Mouse (Mus musculus): ENCODE results near the gene Eng.

DNA sequence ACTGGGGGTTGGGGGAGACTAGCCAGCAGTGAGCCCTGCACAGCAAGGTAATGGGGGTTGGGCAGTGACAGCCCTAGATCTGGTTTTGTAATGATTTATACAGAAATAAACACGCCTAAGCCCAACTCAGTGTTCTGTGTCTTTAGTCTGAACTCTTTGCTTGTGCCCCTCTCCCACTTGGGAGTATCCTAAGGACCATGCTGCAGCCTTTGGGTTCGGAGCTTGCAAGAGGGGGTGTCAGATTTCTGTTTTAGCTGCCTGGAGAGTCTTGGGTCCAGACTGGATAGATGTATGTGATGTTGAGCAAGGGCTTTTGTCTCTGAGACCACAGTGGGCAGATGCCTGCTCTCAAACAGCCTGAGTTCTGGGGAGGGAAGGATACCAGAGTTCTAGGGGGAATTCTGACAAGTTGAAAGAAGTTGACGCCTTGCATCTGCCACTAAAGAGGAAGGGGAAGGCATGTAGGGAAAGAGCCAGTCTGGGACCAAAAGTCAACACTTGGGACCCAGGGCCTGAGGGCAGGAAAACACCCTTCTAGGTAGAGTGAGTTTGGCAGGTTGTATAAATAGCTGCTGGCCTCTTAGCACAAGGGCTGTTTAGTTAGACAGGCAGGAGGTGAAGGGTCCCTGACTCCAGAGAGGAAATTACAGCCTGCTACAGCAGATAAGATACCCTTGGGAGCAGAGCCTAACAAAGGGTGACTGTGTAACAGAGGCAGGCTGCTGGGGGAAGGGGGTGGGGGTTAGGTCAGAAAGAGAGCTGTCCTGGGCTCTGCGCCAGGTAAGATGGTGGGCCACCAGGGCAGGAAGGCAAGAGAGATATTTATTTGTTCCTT, 25.5 kb upstream of the Eng start:
- TF ChIP-seq CTCF (IDR thresholded peaks at IDR 0.05; ENCODE audit: control insufficient read depth, insufficient read depth, insufficient read length) (no peak), USF1 (IDR thresholded peaks at IDR 0.05; ENCODE audit: low read depth) (no peak), MYOD1 (IDR thresholded peaks at IDR 0.05; ENCODE audit: control insufficient read depth, insufficient read length, low read depth) (no peak), MAX (IDR thresholded peaks at IDR 0.05) (no peak)

Data from C2C12 (cell line).